Mouse (Mus musculus) heart, embryonic 11.5 days (tissue): Measurements from ENCODE around the gene Ankef1. TPM values are rescaled to one million over a fixed set of nuclear protein-coding genes. Genes with fewer than 3 reads are reported as not detected.
A peak's percentile ranks its signal among the peaks of the same experiment; 100 is the strongest.

Experiments
- ATAC-seq: fragments of 200-750 bp; cut with Nextera tagmentation; replicated peaks from 2 replicates; pipeline ENCODE4 v1.8.0; 2017; ENCODE audit warnings: moderate library complexity; ENCODE audit not compliant: insufficient number of reproducible peaks, low FRiP score, low TSS enrichment
- H3K27ac ChIP-seq: fragments of 300-500 bp; sonication (generic); 2 replicates; pipeline ENCODE4 v1.5.1; 2014; ENCODE audit warnings: mild to moderate bottlenecking, low read depth, low read length
- H3K27me3 ChIP-seq: fragments of 300-500 bp; sonication (generic); 2 replicates; pipeline ENCODE4 v1.6.1; 2014; ENCODE audit warnings: mild to moderate bottlenecking, low read length, mixed read lengths; ENCODE audit not compliant: control insufficient read depth, insufficient read depth
- H3K36me3 ChIP-seq: fragments of 300-500 bp; sonication (generic); 2 replicates; pipeline ENCODE4 v1.6.1; 2014; ENCODE audit warnings: mild to moderate bottlenecking, low read length, moderate library complexity, mixed read lengths; ENCODE audit not compliant: control insufficient read depth, insufficient read depth
- H3K4me1 ChIP-seq: fragments of 300-500 bp; sonication (generic); 2 replicates; pipeline ENCODE4 v1.6.1; 2014; ENCODE audit warnings: low read length; ENCODE audit not compliant: control insufficient read depth, insufficient read depth
- H3K4me2 ChIP-seq: fragments of 300-500 bp; sonication (generic); 2 replicates; pipeline ENCODE4 v1.6.1; 2014; ENCODE audit warnings: mild to moderate bottlenecking, moderate library complexity
- H3K4me3 ChIP-seq: fragments of 300-500 bp; sonication (generic); 2 replicates; pipeline ENCODE4 v1.5.1; 2014; ENCODE audit warnings: low read depth, low read length
- H3K9ac ChIP-seq: fragments of 300-500 bp; sonication (generic); 2 replicates; pipeline ENCODE4 v1.6.1; 2014; ENCODE audit warnings: mild to moderate bottlenecking, low read depth, low read length, moderate library complexity
- H3K9me3 ChIP-seq: fragments of 300-500 bp; sonication (generic); replicated peaks from 2 replicates; pipeline ENCODE4 v1.6.1; 2016; ENCODE audit warnings: low read length; ENCODE audit not compliant: control insufficient read depth
- WGBS: fragments of 180-500 bp; shearing (Covaris S2); extraction: QIAGEN DNeasy Blood & Tissue Kit; methylation state at CpG from one replicate; pipeline ENCODE4 v1.1.7; 2014; ENCODE audit not compliant: insufficient replicate concordance; 5-methylcytosine and 5-hydroxymethylcytosine counted together
- polyA plus RNA-seq: library from polyadenylated mRNA; unstranded; fragments of >200 nt; fragmentation: Nextera tagmentation; extraction: Ambion mirVana; gene quantifications from 2 replicates; pipeline ENCODE4 v1.2.1, GENCODE M21; 2014

Ankef1 gene
- polyA plus RNA-seq, 1 experiment from 2014 or later = 0.20 TPM

- H3K36me3 ChIP-seq = no peaks in the 10 kb centered on the region
- ATAC-seq = no peak
- no peak overlapping the region for H3K4me3 ChIP-seq
- H3K9ac ChIP-seq = no peak overlapping the region
- WGBS = 74% methylated on average over 5 of the region's 5 CpGs
- no peak overlapping the region for H3K4me2 ChIP-seq
- no peak overlapping the region for H3K27ac ChIP-seq
- no peaks in the 10 kb centered on the region for H3K4me1 ChIP-seq
- no peaks in the 10 kb centered on the region for H3K9me3 ChIP-seq
- H3K27me3 ChIP-seq = no peaks in the 10 kb centered on the region
Observed at GRCm38 (mm10) chr2:136486986-136487385, 14.7 kb upstream of the Ankef1 start.

GRCm38 (mm10) chr2:136511073-136511472 is 9.4 kb downstream of the Ankef1 start:
- ATAC-seq = no peak

GRCm38 (mm10) chr2:136511756-136512155 is 10.0 kb downstream of the Ankef1 start:
- no peak for ATAC-seq
- H3K36me3 ChIP-seq = no peaks in the 10 kb centered on the region

More at GRCm38 (mm10) chr2:136511073-136511472, 9.4 kb downstream of the Ankef1 start:
- no peak overlapping the region for H3K4me2 ChIP-seq
- no peaks in the 10 kb centered on the region for H3K36me3 ChIP-seq
- WGBS = 51% methylated on average over 5 of the region's 5 CpGs
- H3K9ac ChIP-seq = no peak overlapping the region
- H3K4me3 ChIP-seq = no peak overlapping the region
- H3K27me3 ChIP-seq = no peaks in the 10 kb centered on the region
- no peaks in the 10 kb centered on the region for H3K9me3 ChIP-seq
- H3K4me1 ChIP-seq = no peaks in the 10 kb centered on the region
- no peak overlapping the region for H3K27ac ChIP-seq

GRCm38 (mm10) chr2:136512802-136513201 is 11.1 kb downstream of the Ankef1 start:
- Histone ChIP-seq H3K27me3 (no peaks in the 10 kb centered on the region), H3K9ac (no peak overlapping the region), H3K27ac (no peak overlapping the region), H3K36me3 (no peaks in the 10 kb centered on the region), H3K9me3 (no peaks in the 10 kb centered on the region), H3K4me1 (no peaks in the 10 kb centered on the region), H3K4me2 (no peak overlapping the region), H3K4me3 (no peak overlapping the region)
- no peak for ATAC-seq
- 90% methylated on average over 5 of the region's 5 CpGs for WGBS

More at GRCm38 (mm10) chr2:136511756-136512155, 10.0 kb downstream of the Ankef1 start:
- no peaks in the 10 kb centered on the region for H3K27me3 ChIP-seq
- H3K4me2 ChIP-seq = no peak overlapping the region
- no peak overlapping the region for H3K9ac ChIP-seq
- H3K4me3 ChIP-seq = no peak overlapping the region
- no peak overlapping the region for H3K27ac ChIP-seq
- no peaks in the 10 kb centered on the region for H3K9me3 ChIP-seq
- H3K4me1 ChIP-seq = no peaks in the 10 kb centered on the region
- WGBS = 75% methylated on average over 4 of the region's 4 CpGs

- no peak for ATAC-seq
- no peaks in the 10 kb centered on the region for H3K27me3 ChIP-seq
Observed at GRCm38 (mm10) chr2:136513806-136514205, 12.1 kb downstream of the Ankef1 start.

GRCm38 (mm10) chr2:136515501-136515900 is 13.8 kb downstream of the Ankef1 start:
- no peak for ATAC-seq
- H3K9me3 ChIP-seq = no peaks in the 10 kb centered on the region
- no peak overlapping the region for H3K4me3 ChIP-seq
- no peak overlapping the region for H3K27ac ChIP-seq
- no peaks in the 10 kb centered on the region for H3K4me1 ChIP-seq
- H3K4me2 ChIP-seq = no peak overlapping the region
- H3K36me3 ChIP-seq = no peaks in the 10 kb centered on the region
- no peaks in the 10 kb centered on the region for H3K27me3 ChIP-seq
- H3K9ac ChIP-seq = no peak overlapping the region
- 82% methylated on average over 2 of the region's 2 CpGs for WGBS

More at GRCm38 (mm10) chr2:136513806-136514205, 12.1 kb downstream of the Ankef1 start:
- no peak overlapping the region for H3K27ac ChIP-seq
- H3K4me2 ChIP-seq = no peak overlapping the region
- no peaks in the 10 kb centered on the region for H3K4me1 ChIP-seq
- H3K4me3 ChIP-seq = no peak overlapping the region
- H3K36me3 ChIP-seq = no peaks in the 10 kb centered on the region
- no peaks in the 10 kb centered on the region for H3K9me3 ChIP-seq
- no peak overlapping the region for H3K9ac ChIP-seq
- WGBS = 79% methylated on average over 3 of the region's 3 CpGs

GRCm38 (mm10) chr2:136528937-136529336 is 27.2 kb downstream of the Ankef1 start:
- no peaks in the 10 kb centered on the region for H3K27me3 ChIP-seq
- 81% methylated on average over 7 of the region's 7 CpGs for WGBS
- no peak for ATAC-seq

GRCm38 (mm10) chr2:136532033-136532432 is 30.3 kb downstream of the Ankef1 start:
- H3K4me1 ChIP-seq = no peaks in the 10 kb centered on the region
- peak overlapping the region; percentile 65 for H3K9ac ChIP-seq
- peak overlapping the region; percentile 54 for H3K4me3 ChIP-seq
- ATAC-seq = peak; percentile 97
- peak overlapping the region; percentile 66 for H3K4me2 ChIP-seq
- H3K27ac ChIP-seq = no peak overlapping the region
- under 1% methylated on average over 23 of the region's 23 CpGs for WGBS
- no peaks in the 10 kb centered on the region for H3K9me3 ChIP-seq
- no peaks in the 10 kb centered on the region for H3K36me3 ChIP-seq
- no peaks in the 10 kb centered on the region for H3K27me3 ChIP-seq

More at GRCm38 (mm10) chr2:136528937-136529336, 27.2 kb downstream of the Ankef1 start:
- Histone ChIP-seq H3K4me3 (no peak overlapping the region), H3K4me2 (no peak overlapping the region), H3K4me1 (no peaks in the 10 kb centered on the region), H3K9ac (no peak overlapping the region), H3K27ac (no peak overlapping the region), H3K36me3 (no peaks in the 10 kb centered on the region), H3K9me3 (no peaks in the 10 kb centered on the region)

- Histone ChIP-seq H3K36me3 (no peaks in the 10 kb centered on the region), H3K27me3 (no peaks in the 10 kb centered on the region), H3K4me1 (no peaks in the 10 kb centered on the region), H3K27ac (no peak overlapping the region), H3K9ac (no peak overlapping the region), H3K4me2 (no peak overlapping the region), H3K4me3 (no peak overlapping the region), H3K9me3 (no peaks in the 10 kb centered on the region)
- 63% methylated on average over 5 of the region's 5 CpGs for WGBS
- no peak for ATAC-seq
Observed at GRCm38 (mm10) chr2:136558020-136558419, 56.3 kb downstream of the Ankef1 start.
